Mouse (Mus musculus): ENCODE results near the gene Ccdc88a. TPM values are rescaled to one million over a fixed set of nuclear protein-coding genes. Genes with fewer than 3 reads are reported as not detected.
"Not testable (repeated sequence)": the region's sequence is repeated elsewhere in the genome, so short reads cannot be mapped to it uniquely, and the experiment has no call there.

The Ccdc88a gene
- polyA plus RNA-seq, 1 experiment, result 16.1 TPM

- no peaks in the 10 kb centered on the region for H3K27me3 ChIP-seq (ENCODE audit: control insufficient read depth, insufficient read depth, low read length)
- H3K27ac ChIP-seq (ENCODE audit: control insufficient read depth, insufficient read depth, low read depth, low read length), result no peak overlapping the region
- TF ChIP-seq CTCF (IDR thresholded peaks at IDR 0.05; ENCODE audit: control insufficient read depth, insufficient read depth, insufficient replicate concordance, low read depth, low read length), result no peak
- TF ChIP-seq POLR2A (IDR thresholded peaks at IDR 0.05; ENCODE audit: control insufficient read depth, low read depth, low read length), result no peak
- H3K4me3 ChIP-seq (ENCODE audit: control insufficient read depth, low read depth, low read length), result no peak overlapping the region
- no peaks in the 10 kb centered on the region for H3K36me3 ChIP-seq (ENCODE audit: control insufficient read depth, insufficient read depth, low read length)
- H3K4me1 ChIP-seq (ENCODE audit: control insufficient read depth, insufficient read depth, low read length), result peaks cover 3% of the 10 kb centered on the region; the same call in 1 of the 2 replicates
Measured at GRCm38 (mm10) chr11:29512818-29513535, 139.5 kb downstream of the Ccdc88a start.

GRCm38 (mm10) chr11:29514325-29514681 lies 140.8 kb downstream of the Ccdc88a start:
- H3K4me1 ChIP-seq (ENCODE audit: control insufficient read depth, insufficient read depth, low read length), result peaks cover 3% of the 10 kb centered on the region; the same call in 1 of the 2 replicates
- peak overlapping the region; percentile 88 for H3K4me3 ChIP-seq (ENCODE audit: control insufficient read depth, low read depth, low read length)
- no peaks in the 10 kb centered on the region for H3K27me3 ChIP-seq (ENCODE audit: control insufficient read depth, insufficient read depth, low read length)
- TF ChIP-seq POLR2A (IDR thresholded peaks at IDR 0.05; ENCODE audit: control insufficient read depth, low read depth, low read length), result no peak
- no peak for TF ChIP-seq CTCF (IDR thresholded peaks at IDR 0.05; ENCODE audit: control insufficient read depth, insufficient read depth, insufficient replicate concordance, low read depth, low read length)
- no peaks in the 10 kb centered on the region for H3K36me3 ChIP-seq (ENCODE audit: control insufficient read depth, insufficient read depth, low read length)
- H3K27ac ChIP-seq (ENCODE audit: control insufficient read depth, insufficient read depth, low read depth, low read length), result peak overlapping the region; percentile 69

DNA sequence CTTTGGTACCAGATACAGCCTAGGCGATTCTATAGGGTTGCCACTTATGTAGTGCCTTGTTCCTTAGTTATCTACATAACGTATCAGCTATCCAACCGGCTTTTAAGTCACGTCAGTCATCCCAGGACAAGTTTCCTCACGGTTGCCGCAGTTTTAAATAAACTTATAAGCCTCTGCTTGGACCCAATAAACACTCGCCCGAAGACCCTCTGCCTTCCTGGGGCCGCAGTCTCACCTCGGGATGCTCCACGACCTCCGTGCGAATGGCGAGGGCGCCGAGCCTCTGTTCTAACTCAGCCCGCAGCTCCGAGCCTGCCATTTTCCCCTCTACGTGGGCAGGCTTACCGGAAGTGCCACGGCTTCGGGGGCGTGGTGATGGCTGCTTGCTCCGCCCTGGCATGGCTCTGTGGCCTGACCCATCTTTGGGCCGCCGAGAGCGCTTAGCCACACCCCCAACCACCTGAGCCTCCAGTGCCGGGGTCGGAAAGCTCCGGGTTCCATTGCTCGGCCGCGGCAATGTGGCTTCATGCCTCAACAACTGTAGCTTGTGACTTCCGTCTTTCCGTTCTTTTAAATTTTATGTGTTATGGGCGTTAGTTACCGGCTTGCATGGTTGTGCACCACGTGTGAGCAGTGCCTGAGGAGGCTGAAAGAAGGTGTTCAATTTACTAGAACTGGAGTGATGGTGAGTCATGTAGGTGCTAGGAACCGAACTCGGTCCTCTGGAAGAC lies 141.4 kb downstream of the Ccdc88a start, which contains the start of gene Prorsd1:
Gene Prorsd1, minus strand, starts transcription at position 352 of the 731 bp plus-strand sequence.
- peak within 1 kb of the TSS; percentile 88 for H3K4me3 ChIP-seq (ENCODE audit: control insufficient read depth, low read depth, low read length)
- TF ChIP-seq POLR2A (IDR thresholded peaks at IDR 0.05; ENCODE audit: control insufficient read depth, low read depth, low read length) (peak; percentile 87), CTCF (IDR thresholded peaks at IDR 0.05; ENCODE audit: control insufficient read depth, insufficient read depth, insufficient replicate concordance, low read depth, low read length) (no peak)
- H3K36me3 ChIP-seq (ENCODE audit: control insufficient read depth, insufficient read depth, low read length), result no peaks in the 10 kb centered on the region
- no peaks in the 10 kb centered on the region for H3K27me3 ChIP-seq (ENCODE audit: control insufficient read depth, insufficient read depth, low read length)
- peaks cover 3% of the 10 kb centered on the region; the same call in 1 of the 2 replicates for H3K4me1 ChIP-seq (ENCODE audit: control insufficient read depth, insufficient read depth, low read length)
- H3K27ac ChIP-seq (ENCODE audit: control insufficient read depth, insufficient read depth, low read depth, low read length), result peak within 1 kb of the TSS; percentile 69

DNA sequence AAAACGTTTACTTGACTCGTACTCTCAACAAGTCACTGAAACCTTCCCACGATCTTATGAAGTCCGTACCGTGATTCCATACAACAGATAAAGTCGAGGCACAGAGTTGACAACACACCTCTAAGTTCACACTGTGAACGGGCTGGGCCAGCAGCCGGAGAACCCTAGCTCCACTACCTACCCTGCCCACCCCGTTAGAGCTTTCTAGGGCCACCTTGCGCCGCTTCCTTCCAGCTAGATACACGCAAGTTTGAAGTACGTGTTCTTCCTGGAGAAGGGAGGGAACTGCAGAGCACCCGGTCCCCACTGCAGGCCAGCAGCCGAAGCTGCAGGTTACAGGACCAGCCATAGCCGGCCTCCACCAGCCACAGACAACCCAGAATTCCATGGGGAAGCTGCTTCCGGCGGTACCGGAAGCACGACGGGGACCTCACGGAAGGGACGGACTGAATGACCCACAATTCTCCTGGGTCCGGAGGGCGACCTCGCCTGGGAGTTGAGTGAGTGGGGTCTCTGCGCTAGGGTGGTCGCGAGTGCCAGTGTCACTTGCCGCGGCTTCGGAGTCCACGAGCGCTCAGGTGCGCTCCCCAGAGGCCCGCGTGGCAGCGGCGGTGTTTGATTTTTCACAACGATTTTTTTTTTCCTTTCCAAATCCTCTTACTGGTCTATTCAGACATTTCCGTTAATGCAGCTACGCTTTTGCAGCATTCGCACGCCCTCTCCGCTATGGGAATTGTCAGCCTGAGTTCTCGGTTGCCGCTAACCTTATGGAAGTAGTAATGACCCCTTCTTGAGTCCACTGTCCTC lies 152.7 kb downstream of the Ccdc88a start, which contains the start of gene Mtif2:
Gene Mtif2, plus strand, starts transcription at position 421 of the 807 bp plus-strand sequence.
- no peaks in the 10 kb centered on the region for H3K27me3 ChIP-seq (ENCODE audit: control insufficient read depth, insufficient read depth, low read length)
- H3K4me1 ChIP-seq (ENCODE audit: control insufficient read depth, insufficient read depth, low read length), result no peaks in the 10 kb centered on the region
- H3K36me3 ChIP-seq (ENCODE audit: control insufficient read depth, insufficient read depth, low read length), result no peaks in the 10 kb centered on the region
- peak within 1 kb of the TSS; percentile 85 for H3K4me3 ChIP-seq (ENCODE audit: control insufficient read depth, low read depth, low read length)
- peak within 1 kb of the TSS; percentile 83 for H3K27ac ChIP-seq (ENCODE audit: control insufficient read depth, insufficient read depth, low read depth, low read length)
- TF ChIP-seq CTCF (IDR thresholded peaks at IDR 0.05; ENCODE audit: control insufficient read depth, insufficient read depth, insufficient replicate concordance, low read depth, low read length) (no peak), POLR2A (IDR thresholded peaks at IDR 0.05; ENCODE audit: control insufficient read depth, low read depth, low read length) (peak; percentile 94)

- no peak overlapping the region for H3K27ac ChIP-seq (ENCODE audit: control insufficient read depth, insufficient read depth, low read depth, low read length)
- TF ChIP-seq CTCF (IDR thresholded peaks at IDR 0.05; ENCODE audit: control insufficient read depth, insufficient read depth, insufficient replicate concordance, low read depth, low read length) (no peak), POLR2A (IDR thresholded peaks at IDR 0.05; ENCODE audit: control insufficient read depth, low read depth, low read length) (no peak)
- H3K4me3 ChIP-seq (ENCODE audit: control insufficient read depth, low read depth, low read length), result no peak overlapping the region
- H3K27me3 ChIP-seq (ENCODE audit: control insufficient read depth, insufficient read depth, low read length), result no peaks in the 10 kb centered on the region
- no peaks in the 10 kb centered on the region for H3K4me1 ChIP-seq (ENCODE audit: control insufficient read depth, insufficient read depth, low read length)
- H3K36me3 ChIP-seq (ENCODE audit: control insufficient read depth, insufficient read depth, low read length), result peaks cover 2% of the 10 kb centered on the region
Measured at GRCm38 (mm10) chr11:29538201-29538600, 164.7 kb downstream of the Ccdc88a start.

GRCm38 (mm10) chr11:29544225-29544945 lies 170.9 kb downstream of the Ccdc88a start:
- no peaks in the 10 kb centered on the region for H3K27me3 ChIP-seq (ENCODE audit: control insufficient read depth, insufficient read depth, low read length)
- H3K36me3 ChIP-seq (ENCODE audit: control insufficient read depth, insufficient read depth, low read length), result no peaks in the 10 kb centered on the region; the same call in 1 of the 2 replicates
- H3K27ac ChIP-seq (ENCODE audit: control insufficient read depth, insufficient read depth, low read depth, low read length), result no peak overlapping the region
- no peak overlapping the region for H3K4me3 ChIP-seq (ENCODE audit: control insufficient read depth, low read depth, low read length)
- H3K4me1 ChIP-seq (ENCODE audit: control insufficient read depth, insufficient read depth, low read length), result no peaks in the 10 kb centered on the region
- TF ChIP-seq CTCF (IDR thresholded peaks at IDR 0.05; ENCODE audit: control insufficient read depth, insufficient read depth, insufficient replicate concordance, low read depth, low read length), result no peak
- no peak for TF ChIP-seq POLR2A (IDR thresholded peaks at IDR 0.05; ENCODE audit: control insufficient read depth, low read depth, low read length)

GRCm38 (mm10) chr11:29545150-29545752 lies 171.8 kb downstream of the Ccdc88a start:
- not testable (repeated sequence) for H3K27ac ChIP-seq (ENCODE audit: control insufficient read depth, insufficient read depth, low read depth, low read length); H3K27me3 ChIP-seq (ENCODE audit: control insufficient read depth, insufficient read depth, low read length); H3K4me3 ChIP-seq (ENCODE audit: control insufficient read depth, low read depth, low read length); H3K4me1 ChIP-seq (ENCODE audit: control insufficient read depth, insufficient read depth, low read length); H3K36me3 ChIP-seq (ENCODE audit: control insufficient read depth, insufficient read depth, low read length)

DNA sequence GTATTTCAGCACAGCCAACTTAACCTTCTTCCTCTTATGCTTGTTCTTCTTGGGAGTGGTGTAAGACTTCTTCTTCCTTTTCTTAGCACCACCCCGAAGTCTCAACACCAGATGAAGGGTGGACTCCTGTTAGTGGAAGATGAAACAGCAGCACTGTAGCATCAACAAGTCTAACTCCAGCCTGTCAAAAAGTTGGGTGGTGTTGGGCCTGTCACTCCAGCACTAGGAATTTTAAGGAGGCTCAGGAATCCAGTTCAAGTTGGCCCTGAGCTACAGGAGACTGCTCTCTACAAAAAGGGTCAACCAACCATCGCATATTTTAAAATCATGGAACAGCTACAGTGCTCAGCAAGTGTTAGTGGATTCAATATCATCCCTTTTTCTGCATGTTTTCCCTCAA lies 172.8 kb downstream of the Ccdc88a start:
- not testable (repeated sequence) for H3K4me1 ChIP-seq (ENCODE audit: control insufficient read depth, insufficient read depth, low read length); H3K36me3 ChIP-seq (ENCODE audit: control insufficient read depth, insufficient read depth, low read length); H3K27me3 ChIP-seq (ENCODE audit: control insufficient read depth, insufficient read depth, low read length); H3K27ac ChIP-seq (ENCODE audit: control insufficient read depth, insufficient read depth, low read depth, low read length)
- H3K4me3 ChIP-seq (ENCODE audit: control insufficient read depth, low read depth, low read length), result peak overlapping the region; percentile 1; the same call in 1 of the 2 replicates
